Mouse (Mus musculus) adrenal gland, adult 2 months (tissue): ENCODE measurements around the gene Ube2k. TPM values are rescaled to one million over a fixed set of nuclear protein-coding genes. Genes with fewer than 3 reads are reported as not detected.

Experiments used
- DNase-seq: peaks from one replicate; pipeline ENCODE4 v3.0.0; 2021
- polyA plus RNA-seq: library from polyadenylated mRNA; depleted of rRNA; stranded (reverse); fragments of >200 nt; gene quantifications from 2 replicates; pipeline ENCODE4 v1.2.3, GENCODE M21; 2012
- total RNA-seq, 2 experiments: library from RNA; stranded (reverse); gene quantifications; 2 replicates each; pipeline ENCODE4 v1.2.3; 2021

Ube2k gene
- total and polyA plus RNA-seq, 3 experiments: 5.7 to 103 (median 89.5) TPM

- peak; percentile 84 for DNase-seq
These were observed 513 bp downstream of the Ube2k start for GRCm38 (mm10) chr5:65537420-65538071.

GRCm38 (mm10) chr5:65538121-65538520 is 1.1 kb downstream of the Ube2k start:
- no peak for DNase-seq

DNA sequence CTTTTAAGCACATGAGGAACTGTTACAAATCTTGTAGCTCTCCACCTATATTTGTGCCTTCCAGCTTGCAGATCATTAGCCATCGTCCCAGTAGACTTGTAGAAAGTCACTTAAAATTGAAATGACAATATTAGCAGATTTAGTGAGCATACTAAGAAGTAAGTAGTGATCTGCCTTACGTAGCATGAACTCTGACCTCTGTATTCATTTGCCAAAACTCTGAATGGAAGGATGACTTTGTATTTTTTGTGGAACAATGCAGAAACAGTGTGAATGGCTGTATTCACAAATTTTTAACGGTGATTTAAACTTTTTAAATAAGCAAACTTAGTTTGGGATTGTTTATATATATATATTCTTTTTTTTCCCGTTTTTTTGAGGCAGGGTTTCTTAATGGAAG is 1.8 kb downstream of the Ube2k start:
- DNase-seq: no peak

DNA sequence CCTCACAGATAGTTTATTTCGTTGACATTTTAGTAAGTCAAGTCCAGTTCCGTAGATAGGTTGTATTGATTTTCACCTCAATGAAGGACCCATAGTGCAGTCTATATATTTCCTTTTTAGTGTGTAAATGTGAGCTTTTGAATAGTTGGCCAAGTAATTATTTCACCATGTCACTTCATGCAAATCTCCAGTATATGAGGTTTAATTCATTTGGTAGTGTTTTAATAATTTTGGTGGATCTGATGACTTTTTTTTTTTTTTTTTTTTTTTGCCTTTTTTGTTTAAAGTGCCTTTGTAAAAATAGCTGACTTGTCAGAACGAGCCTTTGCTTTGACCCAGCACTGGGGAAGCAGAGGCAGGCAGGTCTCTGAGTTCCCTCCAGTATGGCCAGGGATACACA is 2.8 kb downstream of the Ube2k start:
- no peak for DNase-seq

DNA sequence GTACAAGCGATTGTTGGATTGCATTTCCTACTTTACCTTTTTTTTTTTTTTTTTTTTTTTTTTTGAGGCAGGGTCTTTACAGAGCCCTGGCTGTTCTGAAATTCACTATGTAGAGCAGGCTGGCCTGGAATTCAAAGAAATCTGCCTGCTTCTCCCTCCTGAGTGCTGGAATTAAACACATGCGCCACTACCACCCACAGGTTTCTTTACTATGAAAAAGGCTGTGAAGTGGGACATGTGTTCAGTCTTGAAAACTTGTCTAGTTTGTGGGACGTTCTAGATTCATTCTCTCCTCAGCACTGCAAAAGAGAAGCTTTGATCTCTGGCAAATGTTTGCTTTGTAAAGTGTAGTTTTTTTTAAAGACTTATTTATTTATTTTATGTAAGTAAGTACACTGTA is 4.9 kb downstream of the Ube2k start:
- DNase-seq: no peak

GRCm38 (mm10) chr5:65543491-65543890 is 6.5 kb downstream of the Ube2k start:
- no peak for DNase-seq

GRCm38 (mm10) chr5:65544616-65545015 is 7.6 kb downstream of the Ube2k start:
- DNase-seq: no peak

DNA sequence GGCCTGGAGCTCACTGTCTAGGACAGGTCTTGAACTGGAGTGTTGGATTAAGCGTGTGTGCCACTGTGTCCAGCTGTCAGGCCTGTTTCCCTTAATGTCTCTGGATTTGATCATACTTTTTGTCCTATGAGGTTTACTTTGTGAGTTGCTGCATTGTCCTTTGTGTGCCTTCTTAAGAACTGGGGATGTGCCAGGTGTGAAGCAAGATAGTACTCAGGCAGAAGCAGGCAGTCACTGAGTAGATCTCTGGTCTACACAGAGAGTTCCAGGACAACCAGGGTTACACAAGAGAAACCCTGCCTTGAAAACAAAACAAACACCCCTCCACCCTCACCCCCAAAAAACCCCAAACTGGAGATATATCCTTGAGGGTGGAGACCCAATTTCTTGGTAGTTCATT is 12.6 kb downstream of the Ube2k start:
- DNase-seq: no peak

DNA sequence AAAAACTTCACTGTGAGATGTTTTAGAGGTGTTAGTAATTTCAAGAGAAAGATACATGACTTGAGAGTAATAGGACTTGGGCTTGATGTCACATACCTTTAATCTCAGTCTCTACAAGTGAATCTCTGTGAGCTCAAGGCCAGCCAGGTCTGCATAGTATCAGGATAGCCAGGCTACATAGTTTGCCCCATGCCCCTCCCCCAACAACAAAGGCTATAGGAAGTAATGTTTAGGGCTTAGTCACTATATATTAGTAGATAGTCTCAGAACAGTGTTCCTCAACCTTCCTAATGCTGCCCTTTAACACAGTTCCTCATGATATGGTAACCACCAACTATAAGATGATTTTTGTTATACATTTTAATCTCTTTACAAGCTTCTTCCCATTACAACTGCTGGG is 20.1 kb downstream of the Ube2k start:
- no peak for DNase-seq

DNA sequence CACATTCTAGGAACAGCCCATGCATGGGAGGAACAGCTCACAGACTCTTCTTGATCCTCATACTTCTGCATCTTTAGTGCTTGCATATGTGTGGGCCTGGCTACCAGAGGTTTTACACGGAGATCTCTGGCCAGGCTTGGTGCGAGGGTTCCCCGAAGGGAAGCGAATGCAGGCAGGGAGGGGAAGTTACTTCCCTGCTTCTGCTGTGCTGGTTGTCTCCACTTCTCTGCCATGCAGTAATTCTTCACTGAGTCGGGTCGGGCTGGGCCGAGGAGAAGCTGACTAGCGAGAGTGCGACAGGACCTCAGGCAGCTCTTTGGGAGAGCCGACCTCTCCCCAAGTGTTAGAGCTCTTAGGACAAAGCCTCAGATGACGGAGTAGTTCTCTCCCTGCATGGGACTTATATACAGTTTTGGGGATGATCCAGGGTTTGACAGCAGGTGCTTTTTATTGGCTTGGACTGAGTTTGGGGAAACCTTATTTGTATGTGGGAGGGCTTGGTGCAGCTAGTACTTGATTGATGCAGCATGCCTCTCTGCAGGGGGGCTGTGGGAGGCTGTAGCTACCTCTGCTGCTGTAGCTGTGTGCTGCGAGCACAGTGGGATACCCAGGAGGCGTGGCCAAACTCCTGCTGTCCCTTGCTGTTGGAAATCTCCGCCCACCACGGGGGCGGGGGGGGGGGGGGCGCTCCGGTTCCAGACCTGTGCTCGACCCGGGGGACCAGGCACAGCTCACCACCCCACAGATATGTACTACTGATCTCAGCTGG is 24.3 kb downstream of the Ube2k start:
- no peak for DNase-seq

DNA sequence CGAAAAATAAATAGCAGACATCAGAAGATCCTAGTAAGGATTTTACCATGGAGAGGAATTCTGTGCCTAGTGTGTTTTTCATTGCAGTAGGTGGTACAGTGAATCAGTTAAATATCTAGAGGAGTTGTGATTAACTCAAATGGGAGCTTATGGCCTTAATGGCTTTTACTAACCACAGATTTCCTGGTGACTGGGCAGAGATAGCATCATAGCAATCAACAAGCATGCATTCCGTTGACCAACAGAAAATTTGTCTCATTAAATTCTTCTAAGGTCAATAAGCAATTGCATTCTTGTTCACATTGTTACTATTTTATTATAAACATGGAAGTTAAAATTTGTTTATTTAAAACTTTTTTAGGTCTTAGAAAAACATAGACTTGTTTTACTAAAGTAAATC is 28.5 kb downstream of the Ube2k start:
- no peak for DNase-seq

DNA sequence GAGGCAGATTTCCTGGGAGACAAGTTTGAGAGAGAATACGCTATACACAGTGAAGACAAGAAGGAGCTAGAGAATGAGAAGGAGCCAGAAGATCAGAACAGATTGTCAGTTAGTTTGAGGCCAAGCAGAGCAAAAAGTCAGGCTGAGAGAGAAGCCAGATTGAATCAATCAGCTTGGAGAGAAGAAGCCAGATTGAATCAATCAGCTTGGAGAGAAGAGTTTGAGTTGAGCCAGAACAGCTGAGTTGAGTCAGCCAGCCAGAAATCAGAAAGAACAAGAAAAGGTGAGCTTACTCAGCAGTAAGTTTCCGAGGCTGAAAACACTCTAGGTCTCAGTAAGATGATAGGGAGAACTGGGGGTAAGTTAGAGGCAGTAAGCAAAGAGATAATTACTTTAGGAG is 37.8 kb downstream of the Ube2k start:
- no peak for DNase-seq

- no peak for DNase-seq
These were observed 38.9 kb downstream of the Ube2k start for GRCm38 (mm10) chr5:65575896-65576295.

DNA sequence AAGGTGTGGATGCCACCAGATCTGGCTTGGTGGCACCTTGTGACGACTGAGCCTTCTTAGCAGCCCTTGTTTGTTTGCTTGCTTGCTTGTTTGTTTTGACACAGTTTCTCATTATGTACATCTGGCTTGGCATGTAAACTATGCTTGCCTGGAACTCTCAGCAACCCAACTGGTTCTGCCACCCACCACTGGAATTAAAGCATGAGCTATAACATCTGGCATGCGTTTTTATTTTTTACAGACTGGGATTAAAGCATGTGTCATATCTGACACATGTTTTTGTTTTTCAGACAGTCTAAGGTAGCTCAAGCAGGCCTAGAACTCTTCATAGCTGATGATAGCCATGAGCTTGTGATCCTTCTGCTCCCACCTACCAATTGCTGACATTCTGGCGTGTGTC is 41.5 kb downstream of the Ube2k start:
- no peak for DNase-seq

GRCm38 (mm10) chr5:65586291-65586690 is 49.3 kb downstream of the Ube2k start:
- DNase-seq: peak; percentile 33

- no peak for DNase-seq
These were observed 53.2 kb downstream of the Ube2k start for GRCm38 (mm10) chr5:65590199-65590598.

DNA sequence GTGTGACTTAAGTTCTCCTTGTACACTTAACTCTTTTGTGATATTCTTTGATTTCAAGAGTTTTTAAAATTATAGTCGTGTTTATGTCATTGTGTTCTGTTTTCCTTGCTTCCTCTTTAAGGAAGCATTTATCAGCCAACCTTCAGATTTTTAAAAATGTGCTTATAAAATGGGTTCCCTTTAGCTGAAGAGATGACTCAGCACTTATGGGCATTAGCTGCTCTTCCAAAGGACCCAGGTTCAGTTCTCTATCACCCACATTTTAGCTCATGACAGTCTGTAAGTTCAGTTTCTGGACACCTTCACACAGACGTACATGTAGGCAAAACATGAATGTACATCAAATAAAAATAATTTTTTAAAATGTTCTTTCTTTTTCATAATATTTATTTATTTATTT is 55.4 kb downstream of the Ube2k start:
- DNase-seq: no peak

GRCm38 (mm10) chr5:65599681-65600080 is 62.6 kb downstream of the Ube2k start:
- no peak for DNase-seq

- DNase-seq: no peak
These were observed 69.8 kb downstream of the Ube2k start for GRCm38 (mm10) chr5:65606820-65607219.

GRCm38 (mm10) chr5:65609769-65610168 is 72.7 kb downstream of the Ube2k start:
- DNase-seq: no peak

DNA sequence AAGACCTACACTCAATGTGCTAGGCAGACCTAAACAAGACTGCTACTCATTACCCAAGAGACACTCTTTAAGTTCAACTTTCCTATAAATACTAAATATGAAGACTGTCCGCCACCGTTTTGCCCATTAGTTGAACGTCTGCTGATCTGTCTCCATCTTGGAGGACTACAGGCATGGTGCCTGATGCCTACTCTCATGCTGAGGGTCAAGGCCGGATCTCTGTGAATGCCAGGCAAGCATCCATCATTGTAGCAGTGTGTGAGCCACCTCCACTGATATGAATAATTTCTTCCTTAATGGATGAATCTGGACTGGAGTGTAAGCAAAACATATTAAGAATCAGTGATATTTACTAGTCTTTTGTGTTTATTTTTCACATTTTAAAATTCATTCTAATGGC is 73.5 kb downstream of the Ube2k start:
- peak; percentile 50 for DNase-seq

- DNase-seq: no peak
These were observed 76.3 kb downstream of the Ube2k start for GRCm38 (mm10) chr5:65613152-65613924.

GRCm38 (mm10) chr5:65624340-65624739 is 87.3 kb downstream of the Ube2k start:
- DNase-seq: no peak
